ENCODE assay signal across 25 mouse cellular contexts in the genomic region with DNA sequence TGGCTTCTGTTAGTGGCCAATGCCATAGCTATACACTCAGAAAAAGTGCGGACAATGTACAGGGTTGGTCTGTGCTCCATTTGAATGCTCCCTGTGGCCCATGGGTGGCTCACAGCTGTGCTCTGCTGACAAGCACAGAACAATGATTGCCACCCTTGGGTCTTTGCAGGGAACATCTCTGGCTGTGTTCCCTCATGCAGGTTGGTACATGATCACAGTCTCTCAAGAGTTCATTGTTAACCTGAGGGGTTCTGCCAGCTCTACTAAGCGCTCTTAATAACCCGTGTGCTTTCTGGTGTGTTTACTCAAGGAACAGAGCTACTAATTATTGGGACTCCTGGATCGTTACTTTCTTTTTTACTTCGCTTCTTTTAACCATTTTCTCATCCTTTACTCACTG.
"Had no signal": no experiment of that assay in that cellular context is flagged by ENCODE, and none has a peak within 500 bp of the region (broad histone marks: within the 10 kb centered on the region; RNA-seq: fewer than 3 reads in every experiment).

No protein-coding gene starts in this region.

- H3K36me3 ChIP-seq: heart, embryonic 13.5 days; heart, embryonic 15.5 days; hindbrain, embryonic 10.5 days; hindbrain, embryonic 12.5 days; limb, embryonic 13.5 days; limb, embryonic 15.5 days; liver, embryonic 12.5 days had no signal

- H3K9ac ChIP-seq: heart, embryonic 13.5 days; heart, embryonic 15.5 days; hindbrain, embryonic 12.5 days; hindbrain, embryonic 14.5 days; limb, embryonic 13.5 days; limb, embryonic 15.5 days; liver, embryonic 12.5 days; liver, embryonic 14.5 days had no signal

- H3K4me3 ChIP-seq: gastrocnemius, adult 2 months; heart, adult 2 months; heart, embryonic 13.5 days; heart, embryonic 15.5 days; hindbrain, embryonic 10.5 days; hindbrain, embryonic 12.5 days; limb, embryonic 13.5 days; limb, embryonic 15.5 days; liver, embryonic 12.5 days had no signal

- ATAC-seq: hindbrain, embryonic 16.5 days; inflammation-experienced regulatory T-cells, adult 6 months; intestine, postnatal 0 days; liver, embryonic 12.5 days had no signal

- H3K9me3 ChIP-seq: heart, embryonic 13.5 days; heart, embryonic 15.5 days; hindbrain, embryonic 10.5 days; hindbrain, embryonic 12.5 days; limb, embryonic 13.5 days; limb, embryonic 15.5 days; liver, embryonic 12.5 days had no signal

- H3K27me3 ChIP-seq: heart, embryonic 13.5 days; heart, embryonic 15.5 days; hindbrain, embryonic 12.5 days; limb, embryonic 15.5 days had no signal

- DNase-seq: gastrocnemius, adult 2 months; gastrocnemius, postnatal 10 days; gastrocnemius, postnatal 25 days; heart, adult 2 months; heart, postnatal 4 days; kidney, adult 18-20 months; kidney, adult 8-10 months; kidney, postnatal 14 days; kidney, postnatal 36 days; layer of hippocampus, adult 9-11 months; layer of hippocampus, postnatal 36 days; left cerebral cortex, postnatal 4 days had no signal

- H3K4me2 ChIP-seq: heart, embryonic 11.5 days; heart, embryonic 13.5 days; heart, embryonic 15.5 days; hindbrain, embryonic 12.5 days; hindbrain, embryonic 14.5 days; limb, embryonic 13.5 days; limb, embryonic 15.5 days; liver, embryonic 12.5 days had no signal

- H3K27ac ChIP-seq: gastrocnemius, adult 2 months; heart, adult 2 months; heart, embryonic 13.5 days; heart, embryonic 15.5 days; hindbrain, embryonic 10.5 days; hindbrain, embryonic 12.5 days; hindbrain, embryonic 14.5 days; limb, embryonic 13.5 days; limb, embryonic 15.5 days; liver, embryonic 12.5 days; liver, embryonic 14.5 days had no signal
